Mouse (Mus musculus): ENCODE data around the gene Gmpr2.

The Gmpr2 gene

GRCm38 (mm10) chr14:55681160-55682117 lies 9.7 kb downstream of the Gmpr2 start, which contains the start of gene Tinf2:
Gene Tinf2, minus strand, starts transcription at chr14:55681820.
- peak; percentile 98 for DNase-seq

GRCm38 (mm10) chr14:55682118-55682493 lies 10.4 kb downstream of the Gmpr2 start:
- DNase-seq, result no peak

- no peak for DNase-seq
Measured at GRCm38 (mm10) chr14:55689433-55689832, 17.7 kb downstream of the Gmpr2 start.

- no peak for DNase-seq
Measured at GRCm38 (mm10) chr14:55697226-55697625, 25.5 kb downstream of the Gmpr2 start.

GRCm38 (mm10) chr14:55701131-55701530 lies 29.4 kb downstream of the Gmpr2 start:
- DNase-seq, result no peak

GRCm38 (mm10) chr14:55702761-55703160 lies 31.0 kb downstream of the Gmpr2 start:
- DNase-seq, result no peak

- DNase-seq, result no peak
Measured at GRCm38 (mm10) chr14:55706051-55706600, 34.4 kb downstream of the Gmpr2 start.

GRCm38 (mm10) chr14:55707397-55707796 lies 35.7 kb downstream of the Gmpr2 start:
- no peak for DNase-seq

- no peak for DNase-seq
Measured at GRCm38 (mm10) chr14:55709509-55709908, 37.8 kb downstream of the Gmpr2 start.

- DNase-seq, result no peak
Measured at GRCm38 (mm10) chr14:55711786-55712185, 40.0 kb downstream of the Gmpr2 start.

- no peak for DNase-seq
Measured at GRCm38 (mm10) chr14:55713007-55713728, 41.4 kb downstream of the Gmpr2 start.

GRCm38 (mm10) chr14:55713729-55714122 lies 42.0 kb downstream of the Gmpr2 start, which contains the start of gene Tgm1:
Gene Tgm1, minus strand, starts transcription at chr14:55713926.
- no peak for DNase-seq

- DNase-seq, result no peak
Measured at GRCm38 (mm10) chr14:55714893-55715292, 43.2 kb downstream of the Gmpr2 start.

GRCm38 (mm10) chr14:55716271-55716670 lies 44.5 kb downstream of the Gmpr2 start:
- no peak for DNase-seq

GRCm38 (mm10) chr14:55716884-55717283 lies 45.1 kb downstream of the Gmpr2 start:
- no peak for DNase-seq

GRCm38 (mm10) chr14:55719737-55720136 lies 48.0 kb downstream of the Gmpr2 start:
- DNase-seq, result no peak

- DNase-seq, result no peak
Measured at GRCm38 (mm10) chr14:55720666-55721065, 48.9 kb downstream of the Gmpr2 start.

- DNase-seq, result peak; percentile 33
Measured at GRCm38 (mm10) chr14:55721076-55721475, 49.3 kb downstream of the Gmpr2 start.

GRCm38 (mm10) chr14:55721700-55722437 lies 50.1 kb downstream of the Gmpr2 start, which contains the start of gene Rabggta:
Gene Rabggta, minus strand, starts transcription at chr14:55722263.
- DNase-seq, result peak; percentile 93

GRCm38 (mm10) chr14:55722438-55722945 lies 50.8 kb downstream of the Gmpr2 start:
- DNase-seq, result peak; percentile 29

- no peak for DNase-seq
Measured at GRCm38 (mm10) chr14:55723433-55723832, 51.7 kb downstream of the Gmpr2 start.

GRCm38 (mm10) chr14:55724411-55724871 lies 52.7 kb downstream of the Gmpr2 start:
- DNase-seq, result no peak
